Mouse (Mus musculus): Measurements from ENCODE around the gene Ankar. TPM values are rescaled to one million over a fixed set of nuclear protein-coding genes. Genes with fewer than 3 reads are reported as not detected.

Ankar gene
- polyA plus RNA-seq, 2 experiments = not detected

DNA sequence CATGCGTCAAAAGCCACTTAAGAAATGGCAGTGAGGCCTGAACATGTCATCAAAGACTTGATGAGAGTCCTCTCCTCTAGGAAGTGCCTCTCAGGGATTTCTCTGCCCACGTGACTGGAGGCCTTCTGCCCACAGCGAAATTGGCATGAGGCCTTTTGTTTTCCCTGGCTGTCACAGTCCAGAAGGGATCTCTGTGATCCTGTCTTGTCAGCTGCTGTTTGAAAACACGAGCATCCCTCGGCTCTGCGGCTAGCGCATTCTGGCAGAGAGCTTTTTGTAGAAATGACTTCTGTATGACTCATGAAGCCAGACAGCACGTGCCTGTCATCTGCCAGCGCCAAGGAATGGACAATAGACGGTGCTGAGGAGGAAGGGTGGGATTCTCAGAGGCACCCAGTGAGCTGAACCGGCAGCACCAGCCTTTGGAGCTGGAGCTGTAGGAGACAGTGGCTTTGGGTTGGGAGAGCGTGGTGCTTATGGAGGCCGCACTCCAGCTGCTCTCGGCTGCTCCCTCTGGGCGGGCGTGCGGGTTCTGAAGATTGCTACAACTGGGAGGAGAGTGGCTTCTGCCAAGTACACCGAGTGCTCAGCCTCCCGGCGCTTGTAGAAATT, 106.9 kb downstream of the Ankar start:
- H3K27ac ChIP-seq (replicated peaks; ENCODE audit: low read depth, low read length) = no peak overlapping the region
- ATAC-seq (ENCODE audit: low FRiP score, low read depth) = peak; percentile 44; the same call in 1 of the 2 replicates

More for the DNA sequence above, 106.9 kb downstream of the Ankar start:
- Histone ChIP-seq H3K36me3 (ENCODE audit: control insufficient read depth, insufficient read depth, low read length) (peaks cover 84% of the 10 kb centered on the region), H3K4me1 (ENCODE audit: control insufficient read depth, insufficient read depth, low read length) (no peaks in the 10 kb centered on the region), H3K4me2 (replicated peaks; ENCODE audit: low read depth, low read length, severe bottlenecking) (no peak overlapping the region), H3K27me3 (ENCODE audit: control insufficient read depth, insufficient read depth, low read length) (no peaks in the 10 kb centered on the region), H3K9ac (ENCODE audit: low read depth, low read length, severe bottlenecking) (no peak overlapping the region), H3K9me3 (ENCODE audit: control insufficient read depth, low read length) (no peaks in the 10 kb centered on the region), H3K4me3 (replicated peaks; ENCODE audit: low read length) (no peak overlapping the region)
- no peak for TF ChIP-seq POLR2A (IDR thresholded peaks at IDR 0.05; ENCODE audit: borderline replicate concordance, extremely low read depth, insufficient read depth, insufficient read length)
- 83% methylated on average over 20 of the region's 20 CpGs for WGBS
- DNase-seq (ENCODE audit: low spot score) = no peak

Other genes with a start within 250 kb of the Ankar start
- 0.05 and 0.06 TPM in 2 replicates for gene March4, start 163.6 kb downstream of the Ankar start, polyA plus RNA-seq (2012; rRNA removed)
- gene March4, start 163.6 kb downstream of the Ankar start, polyA plus RNA-seq (2014; fragmentation: Nextera tagmentation; extraction: Ambion mirVana) = not detected in 2 replicates
- gene Smarcal1, start 117.3 kb downstream of the Ankar start, polyA plus RNA-seq (2012; rRNA removed) = 36.8 and 42.9 TPM in 2 replicates
- 22.1 and 28.1 TPM in 2 replicates for gene Smarcal1, start 117.3 kb downstream of the Ankar start, polyA plus RNA-seq (2014; fragmentation: Nextera tagmentation; extraction: Ambion mirVana)
- gene Rpl37a, start 10.7 kb upstream of the Ankar start, polyA plus RNA-seq (2012; rRNA removed) = 1,744 and 1,768 TPM in 2 replicates
- 2,152 and 2,315 TPM in 2 replicates for gene Rpl37a, start 10.7 kb upstream of the Ankar start, polyA plus RNA-seq (2014; fragmentation: Nextera tagmentation; extraction: Ambion mirVana)
- 287 and 384 TPM in 2 replicates for gene Igfbp2, start 123.9 kb upstream of the Ankar start, polyA plus RNA-seq (2012; rRNA removed)
- 343 and 395 TPM in 2 replicates for gene Igfbp2, start 123.9 kb upstream of the Ankar start, polyA plus RNA-seq (2014; fragmentation: Nextera tagmentation; extraction: Ambion mirVana)
- gene Igfbp5, start 174.3 kb upstream of the Ankar start, polyA plus RNA-seq (2012; rRNA removed) = 332 and 333 TPM in 2 replicates
- gene Igfbp5, start 174.3 kb upstream of the Ankar start, polyA plus RNA-seq (2014; fragmentation: Nextera tagmentation; extraction: Ambion mirVana) = 114 and 118 TPM in 2 replicates